Mouse (Mus musculus): ENCODE results near the gene Gm10118.

Gm10118 gene

GRCm38 (mm10) chr10:63927334-63927733, at the start of gene Gm10118:
Gene Gm10118 (minus strand): TSS chr10:63927434.
- no peak for DNase-seq

- no peak for DNase-seq
Measured at GRCm38 (mm10) chr10:63972300-63972699, 45.1 kb upstream of the Gm10118 start.

- DNase-seq, result no peak
Measured at GRCm38 (mm10) chr10:63954308-63954930, 27.2 kb upstream of the Gm10118 start.

- DNase-seq, result no peak
Measured at GRCm38 (mm10) chr10:63951481-63951880, 24.2 kb upstream of the Gm10118 start.

- DNase-seq, result no peak
Measured at GRCm38 (mm10) chr10:63950867-63951266, 23.6 kb upstream of the Gm10118 start.

GRCm38 (mm10) chr10:63947266-63947665, 20.0 kb upstream of the Gm10118 start:
- DNase-seq, result no peak

- DNase-seq, result no peak
Measured at GRCm38 (mm10) chr10:63945534-63945933, 18.3 kb upstream of the Gm10118 start.

GRCm38 (mm10) chr10:63933946-63934345, 6.7 kb upstream of the Gm10118 start:
- no peak for DNase-seq

- no peak for DNase-seq
Measured at GRCm38 (mm10) chr10:63908878-63909277, 18.4 kb downstream of the Gm10118 start.

- DNase-seq, result no peak
Measured at GRCm38 (mm10) chr10:63899891-63900290, 27.3 kb downstream of the Gm10118 start.

- no peak for DNase-seq
Measured at GRCm38 (mm10) chr10:63894612-63895011, 32.6 kb downstream of the Gm10118 start.

GRCm38 (mm10) chr10:63886449-63887088, 40.7 kb downstream of the Gm10118 start:
- no peak for DNase-seq

GRCm38 (mm10) chr10:63880462-63880903, 46.8 kb downstream of the Gm10118 start:
- no peak for DNase-seq
